Mouse (Mus musculus) intestine, embryonic 16.5 days (tissue): Measurements from ENCODE around the gene BC107364. TPM values are rescaled to one million over a fixed set of nuclear protein-coding genes. Genes with fewer than 3 reads are reported as not detected.
"Not testable (repeated sequence)": the region's sequence is repeated elsewhere in the genome, so short reads cannot be mapped to it uniquely, and the experiment has no call there.

ENCODE experiments used
- ATAC-seq: fragments of 200-750 bp; cut with Nextera tagmentation; 2 replicates; pipeline ENCODE4 v1.8.0; 2017; ENCODE audit warnings: moderate TSS enrichment, moderate library complexity
- H3K27ac ChIP-seq: fragments of 300-500 bp; sonication (generic); 2 replicates; pipeline ENCODE4 v1.5.1; 2014; ENCODE audit warnings: mild to moderate bottlenecking, low read length
- H3K27me3 ChIP-seq: fragments of 300-500 bp; sonication (generic); replicated peaks from 2 replicates; pipeline ENCODE4 v1.6.1; 2014; ENCODE audit warnings: low read length, control low read depth, mixed read lengths; ENCODE audit not compliant: control insufficient read depth, insufficient read depth
- H3K36me3 ChIP-seq: fragments of 300-500 bp; sonication (generic); 2 replicates; pipeline ENCODE4 v1.6.1; 2014; ENCODE audit warnings: low read length, control low read depth; ENCODE audit not compliant: control insufficient read depth, insufficient read depth
- H3K4me1 ChIP-seq: fragments of 300-500 bp; sonication (generic); 2 replicates; pipeline ENCODE4 v1.6.1; 2014; ENCODE audit warnings: low read length, control low read depth, mixed read lengths; ENCODE audit not compliant: control insufficient read depth, insufficient read depth
- H3K4me2 ChIP-seq: fragments of 300-500 bp; sonication (generic); 2 replicates; pipeline ENCODE4 v1.6.1; 2014; ENCODE audit warnings: low read depth, low read length, control low read depth
- H3K4me3 ChIP-seq: fragments of 300-500 bp; sonication (generic); 2 replicates; pipeline ENCODE4 v1.5.1; 2014; ENCODE audit warnings: mild to moderate bottlenecking, low read length
- H3K9ac ChIP-seq: fragments of 300-500 bp; sonication (generic); 2 replicates; pipeline ENCODE4 v1.6.1; 2014; ENCODE audit warnings: low read depth, low read length
- H3K9me3 ChIP-seq: fragments of 300-500 bp; sonication (generic); 2 replicates; pipeline ENCODE4 v1.6.1; 2016; ENCODE audit warnings: low read length, control low read depth; ENCODE audit not compliant: control insufficient read depth
- whole genome bisulfite sequencing: fragments of 180-500 bp; shearing (Covaris S2); extraction: QIAGEN DNeasy Blood & Tissue Kit; methylation state at CpG from one replicate; pipeline ENCODE4 v1.1.7; 2014; 5-methylcytosine and 5-hydroxymethylcytosine counted together
- polyA plus RNA-seq: library from polyadenylated mRNA; unstranded; fragments of >200 nt; fragmentation: Nextera tagmentation; extraction: Ambion mirVana; gene quantifications from 2 replicates; pipeline ENCODE4 v1.2.1, GENCODE M21; 2015

Gene BC107364
- 0.12 and 0.21 TPM in 2 replicates for polyA plus RNA-seq

DNA sequence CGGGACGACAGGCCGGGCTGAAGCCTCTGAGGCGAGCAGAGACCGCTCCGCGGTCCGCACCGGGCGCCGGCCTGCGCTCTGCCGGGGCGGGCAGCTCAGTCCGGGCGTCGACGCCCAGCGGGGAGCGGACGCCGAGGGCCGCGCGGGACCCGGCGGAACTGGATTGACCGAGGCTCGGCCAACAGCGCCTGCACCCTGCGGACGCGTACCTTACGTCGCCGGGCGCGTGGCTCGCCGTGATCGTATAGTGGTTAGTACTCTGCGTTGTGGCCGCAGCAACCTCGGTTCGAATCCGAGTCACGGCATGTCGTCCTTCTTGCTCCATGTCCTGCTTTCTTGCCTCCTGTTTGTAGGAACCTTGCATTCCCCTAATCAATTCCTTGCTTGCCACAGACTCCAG lies at the start of gene BC107364:
Gene BC107364, minus strand, starts transcription at position 45 of the 400 bp plus-strand sequence.
- H3K4me2 ChIP-seq, H3K4me3 ChIP-seq, H3K9ac ChIP-seq, H3K27me3 ChIP-seq, H3K27ac ChIP-seq, H3K36me3 ChIP-seq, H3K9me3 ChIP-seq, H3K4me1 ChIP-seq: not testable (repeated sequence)
- no CpG with 5 or more reads among the region's 48 CpGs for WGBS
- peak; percentile 42 for ATAC-seq

DNA sequence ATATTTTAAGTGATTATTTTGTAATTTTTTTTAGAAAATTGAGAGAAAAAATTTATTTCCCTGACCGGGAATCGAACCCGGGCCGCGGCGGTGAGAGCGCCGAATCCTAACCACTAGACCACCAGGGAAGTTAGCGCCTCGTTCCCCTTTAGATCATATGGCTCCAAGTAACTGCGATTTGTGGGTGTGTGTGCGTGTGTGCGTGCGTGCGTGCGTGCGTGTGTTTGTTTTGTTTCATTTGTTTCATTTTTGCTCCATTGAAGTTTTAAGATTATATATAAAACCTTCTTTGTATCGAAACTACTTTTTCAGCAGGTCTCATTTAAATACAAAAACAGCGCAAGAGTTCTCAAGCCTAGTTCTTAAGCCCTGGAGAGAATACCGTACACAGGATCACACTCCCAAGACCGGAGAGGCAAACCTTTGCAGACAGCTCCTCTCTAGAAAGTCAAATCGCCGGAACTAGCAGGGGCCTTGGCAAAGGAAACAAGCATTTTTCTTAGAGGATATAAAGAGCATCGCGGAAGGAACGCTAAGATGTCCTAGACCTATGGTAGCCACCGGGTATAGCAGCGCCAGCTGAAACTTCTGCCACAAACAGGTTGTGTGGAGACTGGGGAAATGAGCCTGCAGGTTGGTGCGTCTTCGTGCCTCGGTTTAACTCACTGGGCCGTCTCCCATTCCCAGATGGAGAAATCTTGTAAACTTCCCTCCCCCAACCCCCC lies 49.4 kb upstream of the BC107364 start:
- Histone ChIP-seq H3K27me3 (no peaks in the 10 kb centered on the region), H3K36me3 (no peaks in the 10 kb centered on the region), H3K4me2 (peak overlapping the region; percentile 83), H3K9ac (peak overlapping the region; percentile 64), H3K4me1 (0 out of 2 replicates have a peak, but pooled peaks cover 3% of the 10 kb centered on the region), H3K27ac (peak overlapping the region; percentile 88), H3K4me3 (peak overlapping the region; percentile 76), H3K9me3 (no peaks in the 10 kb centered on the region)
- WGBS, result under 1% methylated on average over 32 of the region's 32 CpGs
- peak; percentile 69 for ATAC-seq

DNA sequence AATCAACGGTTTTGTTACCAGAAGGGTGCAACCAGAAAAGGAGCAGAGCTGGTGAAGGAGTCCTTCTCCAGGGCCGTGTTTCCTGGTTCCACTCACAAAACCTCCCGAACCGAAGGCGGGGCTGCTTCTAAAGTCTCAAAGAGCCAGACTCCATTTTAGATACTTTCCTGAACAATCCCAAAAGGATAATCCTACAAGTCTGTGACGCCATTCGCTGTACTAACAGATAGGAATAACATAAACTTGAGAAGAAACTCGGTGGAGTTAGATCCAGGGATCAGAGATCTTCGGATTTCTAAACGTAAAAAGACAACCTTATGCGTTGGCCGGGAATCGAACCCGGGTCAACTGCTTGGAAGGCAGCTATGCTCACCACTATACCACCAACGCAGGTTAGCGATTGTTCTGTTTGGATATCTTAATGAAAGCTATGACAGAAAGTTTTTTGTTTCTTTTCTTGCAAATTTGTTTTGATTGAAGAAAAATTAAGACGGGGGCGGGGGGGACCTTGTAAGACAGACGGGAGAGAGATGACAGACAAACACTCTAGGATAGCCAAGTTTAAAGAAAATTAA lies 48.7 kb upstream of the BC107364 start:
- peak; percentile 72 for ATAC-seq
- H3K4me3 ChIP-seq, result peak overlapping the region; percentile 76
- no peaks in the 10 kb centered on the region for H3K9me3 ChIP-seq
- peak overlapping the region; percentile 94 for H3K27ac ChIP-seq
- H3K27me3 ChIP-seq, result no peaks in the 10 kb centered on the region
- H3K36me3 ChIP-seq, result no peaks in the 10 kb centered on the region
- peak overlapping the region; percentile 77 for H3K9ac ChIP-seq
- H3K4me1 ChIP-seq, result 0 out of 2 replicates have a peak, but pooled peaks cover 3% of the 10 kb centered on the region
- peak overlapping the region; percentile 67 for H3K4me2 ChIP-seq
- under 1% methylated on average over 19 of the region's 19 CpGs for WGBS

DNA sequence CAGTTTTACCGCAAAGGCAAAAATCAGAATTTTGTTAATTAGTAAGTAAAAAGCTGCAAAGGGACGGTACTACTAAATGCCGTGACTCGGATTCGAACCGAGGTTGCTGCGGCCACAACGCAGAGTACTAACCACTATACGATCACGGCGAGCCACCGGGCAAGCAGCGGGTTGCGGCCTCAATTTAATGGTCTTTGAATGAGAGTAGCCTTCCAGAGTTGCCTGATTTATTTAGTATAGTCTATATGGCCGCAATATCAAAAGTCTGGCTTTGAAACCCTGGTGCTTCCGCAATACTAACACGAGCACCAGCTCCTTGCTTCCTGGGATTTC lies 48.1 kb upstream of the BC107364 start:
- 0% methylated on average over 17 of the region's 17 CpGs for WGBS
- no peaks in the 10 kb centered on the region for H3K27me3 ChIP-seq
- ATAC-seq, result peak; percentile 73
- peak overlapping the region; percentile 76 for H3K4me3 ChIP-seq
- H3K9ac ChIP-seq, result peak overlapping the region; percentile 81
- H3K36me3 ChIP-seq, result no peaks in the 10 kb centered on the region
- H3K4me1 ChIP-seq, result 0 out of 2 replicates have a peak, but pooled peaks cover 3% of the 10 kb centered on the region
- H3K27ac ChIP-seq, result peak overlapping the region; percentile 95
- no peaks in the 10 kb centered on the region for H3K9me3 ChIP-seq
- H3K4me2 ChIP-seq, result peak overlapping the region; percentile 65

DNA sequence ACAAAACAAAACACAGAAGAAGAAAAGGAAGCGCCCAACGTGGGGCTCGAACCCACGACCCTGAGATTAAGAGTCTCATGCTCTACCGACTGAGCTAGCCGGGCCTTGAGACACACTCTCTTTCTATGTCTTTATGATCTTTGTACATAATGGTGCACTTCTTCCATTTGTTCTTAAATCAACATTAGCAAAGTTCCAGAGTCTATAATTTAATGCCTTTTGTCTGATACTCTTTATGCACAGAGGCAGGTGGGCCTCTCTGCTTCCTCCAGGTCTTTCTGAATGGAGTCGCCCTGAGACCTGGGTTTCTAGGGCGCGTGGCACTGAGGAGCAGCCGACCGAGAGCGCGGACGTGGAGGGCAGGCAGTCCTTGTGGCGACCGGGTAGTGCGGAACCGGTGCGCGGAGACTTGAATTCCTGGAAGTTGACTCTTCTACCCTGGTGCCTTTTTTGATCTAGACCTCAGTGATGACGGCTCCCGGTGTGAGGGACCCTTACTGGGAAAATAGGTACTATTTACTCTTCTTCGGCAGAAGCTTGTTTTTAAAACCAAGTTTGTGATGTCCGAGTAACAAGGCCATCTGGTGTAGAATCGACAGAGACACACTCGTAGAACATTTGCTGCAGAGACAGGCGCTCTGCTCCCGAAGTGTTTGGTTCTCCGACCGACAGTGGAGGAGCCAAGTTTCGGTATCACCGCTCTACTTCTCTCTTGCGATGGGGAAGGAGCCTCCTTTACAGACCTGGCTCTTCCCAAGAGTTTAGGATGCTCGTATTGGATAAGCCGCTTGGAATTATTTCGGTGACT lies 47.6 kb upstream of the BC107364 start:
- peak; percentile 43 for ATAC-seq
- no peaks in the 10 kb centered on the region for H3K27me3 ChIP-seq
- WGBS, result under 1% methylated on average over 36 of the region's 36 CpGs

DNA sequence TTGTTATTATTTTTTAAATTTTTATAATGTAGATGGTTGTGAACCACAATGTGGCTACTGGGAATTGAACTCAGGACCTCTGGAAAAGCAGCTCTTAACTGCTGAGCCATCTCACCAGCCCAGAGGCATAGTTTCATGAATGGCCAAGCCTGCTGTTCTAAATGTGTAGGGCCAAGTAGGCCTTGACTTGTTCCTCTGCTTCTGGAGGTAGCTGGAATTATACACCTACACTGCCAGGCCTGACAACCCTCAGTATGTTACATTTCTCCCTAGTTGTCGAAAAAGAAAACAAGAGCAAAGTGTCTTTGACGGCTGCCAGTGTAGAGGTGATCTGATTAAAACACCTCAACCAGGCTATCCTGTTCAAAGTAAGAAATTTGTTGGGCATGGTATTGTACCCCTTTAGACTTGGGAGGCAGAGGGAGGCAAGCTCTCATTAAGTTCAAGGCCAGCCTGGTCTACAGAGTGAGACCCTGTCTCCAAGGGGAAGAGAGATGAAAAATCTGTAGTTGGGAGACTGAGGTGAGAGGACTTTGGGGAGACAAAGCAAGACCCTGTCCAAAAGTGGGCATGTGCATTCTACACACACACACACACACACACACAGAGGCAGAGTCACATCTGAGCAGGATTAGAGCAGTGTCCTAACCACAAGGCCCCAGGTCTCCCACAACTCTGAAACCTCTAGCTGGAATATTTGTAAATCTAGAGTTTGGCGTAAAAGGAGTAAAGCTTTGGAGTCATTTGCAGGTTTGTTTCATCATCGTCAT lies 46.6 kb upstream of the BC107364 start:
- H3K36me3 ChIP-seq, result no peaks in the 10 kb centered on the region
- 0 out of 2 replicates have a peak, but pooled peaks cover 3% of the 10 kb centered on the region for H3K4me1 ChIP-seq
- ATAC-seq, result no peak
- no peaks in the 10 kb centered on the region for H3K9me3 ChIP-seq
- no peak overlapping the region for H3K27ac ChIP-seq
- no peaks in the 10 kb centered on the region for H3K27me3 ChIP-seq
- H3K4me2 ChIP-seq, result 0 out of 2 replicates have a peak overlapping the region, but pooled peaks have one; percentile 16
- 83% methylated on average over 4 of the region's 4 CpGs for WGBS
- H3K4me3 ChIP-seq, result no peak overlapping the region
- no peak overlapping the region for H3K9ac ChIP-seq

More for the DNA sequence above, 47.6 kb upstream of the BC107364 start:
- Histone ChIP-seq H3K4me2 (peak overlapping the region; percentile 45), H3K9ac (peak overlapping the region; percentile 81), H3K27ac (peak overlapping the region; percentile 95), H3K4me3 (peak overlapping the region; percentile 76), H3K36me3 (no peaks in the 10 kb centered on the region), H3K4me1 (0 out of 2 replicates have a peak, but pooled peaks cover 3% of the 10 kb centered on the region), H3K9me3 (no peaks in the 10 kb centered on the region)

DNA sequence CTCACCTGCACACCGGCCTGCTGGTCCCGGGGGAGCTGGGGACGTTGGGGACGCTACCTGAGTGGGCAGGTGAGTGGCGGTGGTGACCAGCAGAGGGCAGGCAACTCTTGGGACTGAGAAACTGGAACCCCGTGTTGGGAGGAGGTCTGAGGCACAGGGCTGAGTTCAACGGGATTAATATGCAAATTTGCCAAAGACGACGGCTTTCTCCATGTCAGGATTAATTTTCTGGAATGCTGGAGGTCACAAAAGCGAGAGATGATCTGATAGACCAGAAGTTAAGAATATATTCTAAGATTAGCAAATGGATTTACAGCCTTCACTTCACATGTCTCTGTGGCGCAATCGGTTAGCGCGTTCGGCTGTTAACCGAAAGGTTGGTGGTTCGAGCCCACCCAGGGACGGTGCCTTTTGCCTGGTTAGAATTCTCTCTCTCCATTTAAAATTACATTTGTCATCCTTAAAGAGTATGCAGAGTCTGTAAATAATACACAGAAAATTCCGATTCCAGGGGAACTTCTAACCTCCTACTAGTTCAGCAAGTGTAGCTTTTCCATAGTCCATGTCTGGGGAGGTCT lies 45.4 kb upstream of the BC107364 start:
- Histone ChIP-seq H3K4me1 (0 out of 2 replicates have a peak, but pooled peaks cover 3% of the 10 kb centered on the region), H3K9me3 (no peaks in the 10 kb centered on the region), H3K9ac (peak overlapping the region; percentile 66), H3K36me3 (no peaks in the 10 kb centered on the region), H3K4me3 (peak overlapping the region; percentile 52), H3K4me2 (peak overlapping the region; percentile 64), H3K27me3 (no peaks in the 10 kb centered on the region), H3K27ac (peak overlapping the region; percentile 69)
- under 1% methylated on average over 19 of the region's 19 CpGs for WGBS
- peak; percentile 58 for ATAC-seq

DNA sequence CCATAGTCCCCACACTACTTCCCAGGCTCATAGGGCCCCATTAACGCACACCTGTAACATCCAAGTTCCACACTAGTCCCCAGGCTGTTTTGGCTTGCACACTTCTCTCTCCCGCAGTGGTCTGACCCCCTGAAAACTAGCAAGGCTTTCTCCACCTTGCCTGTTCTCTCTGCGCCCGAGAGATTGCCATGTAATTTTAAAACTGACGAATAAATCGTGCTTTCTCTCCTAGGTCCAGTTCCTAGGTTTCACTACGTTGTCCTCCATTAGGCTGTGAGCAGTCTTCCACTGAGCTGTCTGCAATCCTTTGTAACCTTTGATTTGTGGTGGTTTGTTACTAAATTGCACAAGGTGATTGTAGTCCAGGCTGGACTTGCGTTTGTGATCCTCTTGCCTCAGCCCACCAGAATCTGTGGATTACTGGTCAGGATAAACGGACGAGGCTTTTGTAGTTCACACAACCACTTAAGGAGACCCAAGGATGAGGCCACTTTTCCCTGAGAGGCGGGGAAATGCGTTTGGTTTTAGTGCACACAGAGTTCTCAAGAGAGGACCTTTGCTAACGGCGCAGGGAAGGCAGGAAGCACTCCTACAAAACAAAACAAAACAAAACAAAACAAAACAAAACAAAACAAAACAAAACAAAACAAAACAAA lies 44.6 kb upstream of the BC107364 start:
- not testable (repeated sequence) for H3K27me3 ChIP-seq, H3K4me1 ChIP-seq, H3K36me3 ChIP-seq, H3K9me3 ChIP-seq, ATAC-seq
- Histone ChIP-seq H3K27ac (peak overlapping the region; percentile 38; the same call in 1 of the 2 replicates), H3K9ac (peak overlapping the region; percentile 66), H3K4me2 (peak overlapping the region; percentile 64), H3K4me3 (peak overlapping the region; percentile 52)
- WGBS, result 19% methylated on average over 14 of the region's 14 CpGs
